Mouse (Mus musculus): ENCODE measurements around the gene Rrp36.

Gene Rrp36

GRCm38 (mm10) chr17:46673850-46674529 is at the start of gene Rrp36:
Rrp36 (minus strand) TSS chr17:46674352.
- DNase-seq, result peak; percentile 75 to 82

GRCm38 (mm10) chr17:46721077-46721476 is 46.9 kb upstream of the Rrp36 start:
- DNase-seq, result no peak

DNA sequence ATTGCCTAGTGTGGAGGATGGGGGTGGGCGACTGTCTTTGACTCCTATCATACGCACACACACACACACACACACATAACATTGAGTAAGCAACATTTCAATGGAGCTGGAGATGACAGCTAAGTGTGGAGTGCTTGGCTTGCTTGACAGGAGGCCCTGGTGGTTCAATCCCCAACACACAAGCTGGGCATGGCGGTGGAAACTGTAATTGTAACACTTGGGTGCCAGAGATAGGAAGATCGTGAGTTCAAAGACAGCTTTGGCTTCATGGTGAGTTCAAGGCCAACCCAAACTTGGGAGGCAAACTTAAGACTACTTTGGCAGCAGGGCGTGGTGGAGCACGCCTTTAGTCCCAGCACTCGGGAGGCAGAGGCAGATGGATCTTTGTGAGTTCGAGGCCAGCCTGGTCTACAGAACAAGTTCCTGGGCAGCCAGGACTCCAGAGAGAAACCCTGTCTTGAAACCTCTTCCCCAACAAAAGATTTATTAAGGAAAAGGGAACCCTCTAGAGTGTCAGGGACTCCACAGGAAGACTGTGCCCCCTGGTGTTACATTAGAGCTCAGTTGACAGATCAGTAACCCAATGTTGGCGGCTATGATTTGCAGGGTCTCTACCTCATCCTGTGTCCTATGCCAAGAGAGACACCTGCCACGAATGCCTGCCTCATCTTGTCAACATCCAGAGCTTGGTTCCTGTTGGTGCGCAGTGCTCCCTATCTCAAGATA is 40.8 kb upstream of the Rrp36 start:
- no peak for DNase-seq

- DNase-seq, result no peak
These were observed 39.7 kb upstream of the Rrp36 start for GRCm38 (mm10) chr17:46713849-46714248.

- DNase-seq, result no peak
These were observed 38.3 kb upstream of the Rrp36 start for GRCm38 (mm10) chr17:46712442-46712841.

- DNase-seq, result peak in 1 of 2 experiments; percentile 24
These were observed 37.6 kb upstream of the Rrp36 start for GRCm38 (mm10) chr17:46711612-46712271.

- peak; percentile 81 to 86 for DNase-seq
These were observed 36.9 kb upstream of the Rrp36 start, which contains the start of gene Pex6 for GRCm38 (mm10) chr17:46710959-46711597. Pex6 (plus strand) TSS chr17:46711463.

GRCm38 (mm10) chr17:46706375-46707089 is 32.4 kb upstream of the Rrp36 start:
- no peak for DNase-seq

DNA sequence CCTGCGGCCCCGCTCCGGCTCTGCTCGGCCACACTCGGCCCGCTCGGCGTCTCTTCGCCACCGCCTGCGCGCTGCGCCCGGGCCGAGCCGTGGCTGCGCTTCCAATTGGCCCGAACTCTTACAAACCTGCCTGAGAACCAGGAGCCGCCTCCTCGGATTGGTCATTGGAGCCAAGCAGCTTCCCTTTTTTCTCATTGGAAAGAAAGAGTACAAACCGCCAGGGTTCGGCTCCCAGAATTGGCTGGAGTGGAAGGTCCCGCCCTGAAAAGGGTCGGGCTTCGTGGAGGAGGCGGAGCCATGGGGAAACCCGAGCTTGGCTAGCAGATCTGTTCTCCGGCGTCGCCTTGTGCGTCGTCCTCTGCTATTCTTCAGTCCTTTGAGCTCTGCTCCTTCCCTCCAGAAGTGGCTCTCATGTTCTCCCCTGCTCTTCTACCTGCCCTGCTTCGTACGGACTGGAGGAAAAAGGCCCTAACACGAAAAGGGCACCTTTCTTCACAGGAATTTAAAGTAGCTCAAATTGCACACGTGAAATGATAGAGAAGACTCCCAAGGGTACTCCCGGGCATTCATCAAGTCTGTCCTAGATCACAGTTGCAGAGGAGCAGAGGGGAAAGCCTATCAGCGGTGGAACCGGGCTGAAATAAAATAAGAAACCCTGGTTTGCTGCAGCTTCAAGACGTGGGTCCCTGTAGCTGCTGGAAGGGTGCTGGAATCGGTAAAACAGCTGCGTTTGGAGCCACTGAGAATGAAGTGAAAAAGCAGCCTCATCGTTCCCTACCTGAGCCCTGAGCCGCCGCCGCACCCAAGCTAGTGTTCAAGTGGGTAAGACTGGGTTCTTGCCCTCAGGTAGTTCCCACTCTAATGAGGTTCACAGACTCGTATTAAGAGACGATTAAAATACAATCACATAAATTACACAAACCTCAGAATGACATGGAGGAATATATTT is 31.0 kb upstream of the Rrp36 start, which contains the start of gene Ppp2r5d:
Ppp2r5d (minus strand) TSS at position 225 of the 949 bp plus-strand sequence.
- peak; percentile 92 to 94 for DNase-seq

GRCm38 (mm10) chr17:46703971-46704886 is 30.1 kb upstream of the Rrp36 start:
- DNase-seq, result no peak

DNA sequence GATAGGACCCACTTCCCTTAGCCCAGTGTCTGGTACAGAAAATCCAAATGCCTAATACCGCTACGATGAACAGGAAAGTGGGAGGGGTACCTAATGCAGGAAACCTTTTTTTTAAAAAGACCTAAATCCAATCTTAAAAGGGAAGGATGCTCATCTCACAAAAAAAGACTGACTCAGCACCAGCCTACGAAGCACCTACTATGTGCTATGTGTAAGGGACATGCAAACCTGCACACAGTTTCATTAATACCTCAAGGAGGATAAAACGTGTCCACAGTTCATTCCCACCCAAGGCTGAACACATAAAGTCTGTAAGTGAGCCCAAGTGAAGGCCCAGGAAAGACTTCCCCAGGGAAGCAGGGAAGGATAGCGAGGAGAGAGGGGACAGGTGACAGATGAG is 28.4 kb upstream of the Rrp36 start:
- DNase-seq, result no peak

- no peak for DNase-seq
These were observed 27.9 kb upstream of the Rrp36 start for GRCm38 (mm10) chr17:46702100-46702499.

DNA sequence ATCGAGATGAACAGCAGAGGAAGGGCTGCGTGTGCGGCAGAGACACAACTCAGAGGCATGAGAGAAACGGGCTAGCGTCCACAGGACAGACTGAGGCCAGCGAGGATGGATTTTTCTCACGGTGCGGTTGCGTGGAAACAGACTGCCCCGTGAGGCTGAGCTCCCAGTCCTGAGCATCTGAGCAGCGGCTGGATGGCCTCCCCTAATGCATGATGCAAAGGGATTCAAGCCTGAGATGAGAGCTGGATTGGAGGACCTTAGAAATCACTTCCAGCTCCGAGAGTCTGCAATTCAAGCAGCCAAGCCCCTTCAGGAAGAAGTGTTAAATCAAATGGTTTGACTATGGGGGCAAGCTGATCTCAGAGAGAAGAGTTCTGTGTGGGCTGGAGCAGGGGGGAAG is 27.3 kb upstream of the Rrp36 start:
- DNase-seq, result no peak

DNA sequence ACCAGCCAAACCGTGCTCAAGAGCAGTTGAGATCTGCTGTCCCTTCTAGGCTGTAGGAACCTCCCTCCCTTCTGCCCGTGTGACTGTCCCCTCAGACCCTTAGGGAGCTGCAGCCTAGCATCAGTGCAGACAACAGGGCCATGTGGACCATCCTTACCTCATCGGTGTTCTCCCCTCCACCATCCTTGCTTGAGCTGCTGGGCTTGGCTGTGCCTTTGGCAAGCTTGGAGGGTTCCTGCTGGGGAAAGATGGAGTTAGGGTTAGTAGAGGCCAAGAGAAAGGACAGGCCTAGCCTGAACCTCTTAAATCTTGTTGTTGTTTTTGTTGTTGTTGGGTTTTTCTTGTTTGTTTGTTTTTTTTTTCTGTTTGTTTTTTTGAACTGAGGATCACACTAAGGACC is 25.8 kb upstream of the Rrp36 start:
- DNase-seq, result no peak

GRCm38 (mm10) chr17:46699245-46699644 is 25.1 kb upstream of the Rrp36 start:
- no peak for DNase-seq

GRCm38 (mm10) chr17:46698515-46698914 is 24.4 kb upstream of the Rrp36 start:
- no peak for DNase-seq

DNA sequence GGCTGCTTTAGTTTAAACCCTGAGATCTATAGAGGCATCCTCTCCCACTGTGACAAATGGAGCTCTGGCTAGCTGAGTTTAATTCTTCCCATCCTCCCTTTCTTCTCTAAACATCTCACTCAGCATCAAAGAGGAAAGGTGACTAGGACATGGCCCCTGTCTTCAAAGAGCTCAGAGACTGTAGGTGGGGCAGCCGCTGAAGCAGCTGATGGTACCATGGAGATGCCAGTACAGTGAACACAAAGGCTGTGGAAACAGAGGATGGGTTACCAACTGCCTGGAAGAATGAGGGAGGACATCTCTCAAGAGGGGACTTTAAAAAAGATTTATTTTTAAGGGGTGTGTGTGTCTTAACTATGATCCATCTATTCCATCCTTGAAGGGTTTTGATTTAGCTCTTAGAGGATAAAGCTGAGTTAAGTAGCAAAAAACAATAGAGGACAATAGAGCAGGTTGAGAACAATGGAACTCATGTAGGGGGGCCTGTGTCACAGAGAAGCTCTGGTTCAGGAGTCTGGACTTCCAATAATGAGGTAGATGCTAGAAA is 20.4 kb upstream of the Rrp36 start:
- DNase-seq, result no peak

DNA sequence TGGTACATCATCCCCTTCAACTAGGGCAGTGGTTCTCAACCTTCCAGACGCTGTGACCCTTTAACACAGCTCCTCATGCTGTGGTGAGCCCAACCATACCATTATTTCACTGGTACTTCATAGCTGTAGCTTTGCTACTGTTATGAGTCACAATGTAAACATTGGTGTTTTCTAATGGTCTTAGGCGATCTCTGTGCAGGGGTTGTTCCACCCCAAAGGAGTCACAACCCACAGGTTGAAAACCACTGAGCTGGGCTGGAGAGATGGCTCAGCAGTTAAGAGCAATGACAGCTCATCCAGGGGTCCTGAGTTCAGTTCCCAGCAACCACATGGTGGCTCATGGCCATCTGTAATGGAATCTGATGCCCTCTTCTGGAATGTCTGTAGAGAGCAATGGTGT is 17.2 kb upstream of the Rrp36 start:
- no peak for DNase-seq

- DNase-seq, result no peak
These were observed 16.5 kb upstream of the Rrp36 start for GRCm38 (mm10) chr17:46690665-46691064.

DNA sequence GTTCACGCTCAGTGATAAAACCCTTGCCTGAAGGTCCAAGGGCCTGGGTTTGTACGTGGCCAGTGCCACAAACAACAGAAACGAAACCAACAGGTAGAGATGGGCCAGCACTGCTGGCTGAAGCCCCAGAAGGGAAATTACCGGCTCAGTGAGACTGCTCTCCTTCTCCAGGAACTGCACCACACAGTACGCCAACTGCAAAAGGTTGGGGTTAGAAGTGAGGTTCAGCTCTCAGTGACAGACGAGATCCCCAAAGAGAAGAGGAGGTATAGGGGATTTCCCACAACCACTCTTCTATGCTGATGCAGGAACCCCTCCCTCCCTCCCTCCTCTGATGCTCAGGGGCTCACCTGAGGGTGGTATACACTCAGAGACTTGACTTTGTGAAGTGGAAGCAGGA is 11.8 kb upstream of the Rrp36 start:
- no peak for DNase-seq
